Mouse (Mus musculus): Measurements from ENCODE around the gene Maml3.

DNA sequence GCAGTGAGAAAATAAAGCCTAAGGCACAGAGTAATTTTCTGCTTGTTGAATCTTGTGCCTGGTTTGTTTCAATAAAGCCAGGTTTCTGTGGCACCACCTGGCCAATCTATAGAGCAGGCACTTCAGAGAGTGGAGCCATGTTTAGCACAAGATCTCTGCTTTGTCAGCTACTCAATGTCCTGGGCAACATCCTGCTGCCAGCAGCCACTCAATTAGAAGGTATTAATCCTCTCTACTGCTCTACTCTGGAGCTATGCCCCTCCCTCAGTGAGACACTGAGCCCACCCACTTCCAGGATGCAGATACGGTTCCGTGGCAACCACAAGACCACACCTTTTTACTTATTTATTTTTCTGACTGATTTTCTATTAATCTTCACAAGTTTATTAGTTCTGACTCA is 203.7 kb downstream of the Maml3 start:
- no peak for TF ChIP-seq POLR2A (IDR thresholded peaks at IDR 0.05; ENCODE audit: low read depth, low read length)
- no peak for TF ChIP-seq NRF1 (IDR thresholded peaks at IDR 0.05; ENCODE audit: low read depth, low read length)
- TF ChIP-seq NELFE (IDR thresholded peaks at IDR 0.05; ENCODE audit: low read depth, low read length) = no peak
- no peak for TF ChIP-seq RAD21 (IDR thresholded peaks at IDR 0.05; ENCODE audit: low read depth, low read length)

Data from CH12.LX (cell line).